Mouse (Mus musculus): ENCODE data around the gene Morn1. TPM values are rescaled to one million over a fixed set of nuclear protein-coding genes. Genes with fewer than 3 reads are reported as not detected.
A peak's percentile ranks its signal among the peaks of the same experiment; 100 is the strongest.

Gene Morn1
- polyA plus RNA-seq, 1 experiment from 2014 or later = 10.7 TPM

DNA sequence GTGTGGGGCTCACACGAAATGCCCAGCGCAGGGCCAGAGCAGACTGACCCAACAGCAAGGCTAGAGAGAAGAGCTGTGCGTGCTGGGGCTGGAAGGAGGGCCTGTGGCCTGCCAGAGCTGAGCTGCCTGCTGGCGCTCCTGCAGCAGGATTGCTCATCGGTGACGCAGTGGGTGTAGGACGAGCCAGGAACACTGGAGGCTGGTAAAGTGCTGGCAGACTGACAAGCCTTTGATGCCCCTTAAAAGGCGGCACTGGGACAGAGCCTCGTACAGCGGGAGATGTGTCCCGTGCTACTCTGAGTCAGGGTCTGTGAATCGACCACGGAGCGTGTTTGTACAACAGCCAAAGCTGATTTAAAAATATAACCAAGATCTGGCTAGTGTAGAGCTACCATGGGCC lies 43.6 kb downstream of the Morn1 start:
- H3K9me3 ChIP-seq (ENCODE audit: control insufficient read depth, low read length) = no peaks in the 10 kb centered on the region
- peak; percentile 88 for ATAC-seq
- no peak overlapping the region for H3K4me2 ChIP-seq (ENCODE audit: low read length)
- H3K4me1 ChIP-seq (replicated peaks; ENCODE audit: control insufficient read depth, insufficient read depth, low read length) = peaks cover 40% of the 10 kb centered on the region
- no peaks in the 10 kb centered on the region for H3K27me3 ChIP-seq (replicated peaks; ENCODE audit: control insufficient read depth, insufficient read depth, low read length)
- WGBS = 27% methylated on average over 14 of the region's 14 CpGs
- H3K36me3 ChIP-seq (ENCODE audit: control insufficient read depth, insufficient read depth) = no peaks in the 10 kb centered on the region
- no peak overlapping the region for H3K4me3 ChIP-seq (replicated peaks; ENCODE audit: low read length)
- peak overlapping the region; percentile 60 for H3K27ac ChIP-seq (ENCODE audit: low read length)
- peak overlapping the region; percentile 18 for H3K9ac ChIP-seq (replicated peaks; ENCODE audit: low read depth, low read length)

- no peaks in the 10 kb centered on the region for H3K9me3 ChIP-seq (ENCODE audit: control insufficient read depth, low read length)
- H3K9ac ChIP-seq (replicated peaks; ENCODE audit: low read depth, low read length) = no peak overlapping the region; the same call in 1 of the 2 replicates
- H3K4me2 ChIP-seq (ENCODE audit: low read length) = no peak overlapping the region
- no peaks in the 10 kb centered on the region for H3K36me3 ChIP-seq (ENCODE audit: control insufficient read depth, insufficient read depth)
- WGBS = 71% methylated on average over 7 of the region's 7 CpGs
- H3K4me3 ChIP-seq (replicated peaks; ENCODE audit: low read length) = no peak overlapping the region
- H3K27me3 ChIP-seq (replicated peaks; ENCODE audit: control insufficient read depth, insufficient read depth, low read length) = no peaks in the 10 kb centered on the region
- peak overlapping the region; percentile 60 for H3K27ac ChIP-seq (ENCODE audit: low read length)
- no peak for ATAC-seq
- H3K4me1 ChIP-seq (replicated peaks; ENCODE audit: control insufficient read depth, insufficient read depth, low read length) = peaks cover 40% of the 10 kb centered on the region
These were observed 44.2 kb downstream of the Morn1 start for GRCm38 (mm10) chr4:155130616-155131015.

DNA sequence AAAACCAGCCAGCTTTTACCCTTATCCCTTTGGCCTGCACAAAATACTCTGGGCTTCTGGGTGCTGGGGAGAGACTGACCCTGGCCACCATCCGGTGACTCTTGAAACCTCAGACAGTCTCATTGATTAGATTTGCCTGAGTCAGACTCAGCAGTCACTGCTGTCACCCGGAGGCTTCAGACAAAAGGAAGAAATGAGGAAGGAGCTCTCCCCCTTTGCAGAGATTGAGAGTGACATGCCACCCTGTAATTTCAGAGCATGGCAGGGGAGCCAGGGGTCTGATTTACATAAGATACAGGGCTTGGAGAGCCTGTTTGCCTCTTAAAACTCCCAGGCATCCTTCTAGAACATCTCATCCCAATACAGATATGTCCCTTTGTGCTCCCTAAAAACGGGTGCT lies 46.8 kb downstream of the Morn1 start:
- ATAC-seq = no peak
- no peak overlapping the region for H3K4me2 ChIP-seq (ENCODE audit: low read length)
- no peaks in the 10 kb centered on the region for H3K36me3 ChIP-seq (ENCODE audit: control insufficient read depth, insufficient read depth)
- WGBS = 41% methylated on average over 3 of the region's 3 CpGs
- H3K9ac ChIP-seq (replicated peaks; ENCODE audit: low read depth, low read length) = peak overlapping the region; percentile 10; the same call in 1 of the 2 replicates
- no peaks in the 10 kb centered on the region for H3K27me3 ChIP-seq (replicated peaks; ENCODE audit: control insufficient read depth, insufficient read depth, low read length)
- no peaks in the 10 kb centered on the region for H3K9me3 ChIP-seq (ENCODE audit: control insufficient read depth, low read length)
- H3K27ac ChIP-seq (ENCODE audit: low read length) = peak overlapping the region; percentile 68
- H3K4me1 ChIP-seq (replicated peaks; ENCODE audit: control insufficient read depth, insufficient read depth, low read length) = peaks cover 40% of the 10 kb centered on the region
- H3K4me3 ChIP-seq (replicated peaks; ENCODE audit: low read length) = no peak overlapping the region

GRCm38 (mm10) chr4:155133658-155134417 lies 47.5 kb downstream of the Morn1 start:
- Histone ChIP-seq H3K9me3 (ENCODE audit: control insufficient read depth, low read length) (no peaks in the 10 kb centered on the region), H3K4me3 (replicated peaks; ENCODE audit: low read length) (no peak overlapping the region), H3K4me1 (replicated peaks; ENCODE audit: control insufficient read depth, insufficient read depth, low read length) (peaks cover 40% of the 10 kb centered on the region), H3K27ac (ENCODE audit: low read length) (peak overlapping the region; percentile 68), H3K9ac (replicated peaks; ENCODE audit: low read depth, low read length) (0 out of 2 replicates have a peak overlapping the region, but pooled peaks have one; percentile 10), H3K4me2 (ENCODE audit: low read length) (no peak overlapping the region), H3K27me3 (replicated peaks; ENCODE audit: control insufficient read depth, insufficient read depth, low read length) (no peaks in the 10 kb centered on the region), H3K36me3 (ENCODE audit: control insufficient read depth, insufficient read depth) (no peaks in the 10 kb centered on the region)
- no peak for ATAC-seq
- 38% methylated on average over 20 of the region's 20 CpGs for WGBS

GRCm38 (mm10) chr4:155134686-155135172 lies 48.4 kb downstream of the Morn1 start:
- H3K27ac ChIP-seq (ENCODE audit: low read length) = no peak overlapping the region

GRCm38 (mm10) chr4:155135909-155136585 lies 49.7 kb downstream of the Morn1 start:
- Histone ChIP-seq H3K9ac (replicated peaks; ENCODE audit: low read depth, low read length) (no peak overlapping the region), H3K4me2 (ENCODE audit: low read length) (no peak overlapping the region), H3K4me3 (replicated peaks; ENCODE audit: low read length) (no peak overlapping the region), H3K27ac (ENCODE audit: low read length) (no peak overlapping the region), H3K36me3 (ENCODE audit: control insufficient read depth, insufficient read depth) (no peaks in the 10 kb centered on the region), H3K4me1 (replicated peaks; ENCODE audit: control insufficient read depth, insufficient read depth, low read length) (peaks cover 22% of the 10 kb centered on the region), H3K27me3 (replicated peaks; ENCODE audit: control insufficient read depth, insufficient read depth, low read length) (no peaks in the 10 kb centered on the region), H3K9me3 (ENCODE audit: control insufficient read depth, low read length) (no peaks in the 10 kb centered on the region)
- 48% methylated on average over 5 of the region's 5 CpGs for WGBS
- ATAC-seq = no peak

More at GRCm38 (mm10) chr4:155134686-155135172, 48.4 kb downstream of the Morn1 start:
- no peaks in the 10 kb centered on the region for H3K36me3 ChIP-seq (ENCODE audit: control insufficient read depth, insufficient read depth)
- no peaks in the 10 kb centered on the region for H3K27me3 ChIP-seq (replicated peaks; ENCODE audit: control insufficient read depth, insufficient read depth, low read length)
- H3K9ac ChIP-seq (replicated peaks; ENCODE audit: low read depth, low read length) = no peak overlapping the region
- H3K4me1 ChIP-seq (replicated peaks; ENCODE audit: control insufficient read depth, insufficient read depth, low read length) = peaks cover 33% of the 10 kb centered on the region
- H3K4me3 ChIP-seq (replicated peaks; ENCODE audit: low read length) = no peak overlapping the region
- WGBS = 82% methylated on average over 7 of the region's 7 CpGs
- H3K4me2 ChIP-seq (ENCODE audit: low read length) = no peak overlapping the region
- no peaks in the 10 kb centered on the region for H3K9me3 ChIP-seq (ENCODE audit: control insufficient read depth, low read length)
- ATAC-seq = no peak

DNA sequence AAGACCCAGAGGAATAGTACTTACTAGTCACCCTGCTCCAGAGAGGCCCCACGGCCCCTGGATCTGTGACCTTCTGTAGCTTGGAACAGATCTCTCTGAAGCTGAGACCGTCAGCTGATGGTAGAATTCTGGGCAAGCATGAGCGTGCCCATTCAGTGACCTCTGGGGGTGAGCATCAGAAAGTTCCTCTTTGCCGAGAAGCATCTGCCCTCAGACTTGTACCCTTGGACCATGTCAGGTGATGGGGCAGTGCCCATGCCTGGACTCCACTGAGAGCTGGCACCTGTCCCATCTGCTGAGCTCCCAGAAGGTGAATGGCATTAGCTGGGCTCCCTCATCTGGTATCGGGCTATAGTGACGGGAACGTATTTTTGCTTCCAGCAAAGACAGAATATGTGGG lies 51.5 kb downstream of the Morn1 start:
- ATAC-seq = no peak
- Histone ChIP-seq H3K36me3 (ENCODE audit: control insufficient read depth, insufficient read depth) (no peaks in the 10 kb centered on the region), H3K4me1 (replicated peaks; ENCODE audit: control insufficient read depth, insufficient read depth, low read length) (peaks cover 22% of the 10 kb centered on the region), H3K27ac (ENCODE audit: low read length) (no peak overlapping the region), H3K4me2 (ENCODE audit: low read length) (no peak overlapping the region), H3K9me3 (ENCODE audit: control insufficient read depth, low read length) (no peaks in the 10 kb centered on the region), H3K27me3 (replicated peaks; ENCODE audit: control insufficient read depth, insufficient read depth, low read length) (no peaks in the 10 kb centered on the region), H3K9ac (replicated peaks; ENCODE audit: low read depth, low read length) (no peak overlapping the region), H3K4me3 (replicated peaks; ENCODE audit: low read length) (no peak overlapping the region)
- 85% methylated on average over 7 of the region's 7 CpGs for WGBS

DNA sequence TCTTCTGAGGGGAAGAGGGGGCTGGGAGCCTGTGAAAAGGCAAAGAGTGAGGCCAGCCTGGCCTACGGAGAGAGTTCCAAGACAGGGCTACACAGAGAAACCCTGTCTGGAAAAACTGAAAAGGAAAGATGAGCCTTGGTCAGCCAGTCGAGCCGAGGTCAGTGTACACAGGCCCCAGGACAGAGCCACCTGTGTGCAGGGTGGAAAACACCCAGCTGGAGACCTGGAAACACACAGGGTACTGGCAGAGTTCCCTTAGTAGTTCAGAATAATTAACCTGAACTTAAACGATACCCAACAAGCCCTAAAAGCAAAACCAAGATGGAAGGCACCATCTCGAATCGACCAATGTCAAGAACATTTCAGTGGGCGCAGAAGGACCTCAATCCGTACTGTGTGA lies 52.1 kb downstream of the Morn1 start:
- no peaks in the 10 kb centered on the region for H3K36me3 ChIP-seq (ENCODE audit: control insufficient read depth, insufficient read depth)
- peaks cover 19% of the 10 kb centered on the region for H3K4me1 ChIP-seq (replicated peaks; ENCODE audit: control insufficient read depth, insufficient read depth, low read length)
- no peaks in the 10 kb centered on the region for H3K9me3 ChIP-seq (ENCODE audit: control insufficient read depth, low read length)
- H3K9ac ChIP-seq (replicated peaks; ENCODE audit: low read depth, low read length) = no peak overlapping the region
- WGBS = 81% methylated on average over 8 of the region's 8 CpGs
- ATAC-seq = no peak
- H3K4me2 ChIP-seq (ENCODE audit: low read length) = no peak overlapping the region
- H3K4me3 ChIP-seq (replicated peaks; ENCODE audit: low read length) = no peak overlapping the region
- H3K27me3 ChIP-seq (replicated peaks; ENCODE audit: control insufficient read depth, insufficient read depth, low read length) = no peaks in the 10 kb centered on the region
- H3K27ac ChIP-seq (ENCODE audit: low read length) = no peak overlapping the region

- no peak overlapping the region for H3K27ac ChIP-seq (ENCODE audit: low read length)
- 83% methylated on average over 12 of the region's 12 CpGs for WGBS
- H3K27me3 ChIP-seq (replicated peaks; ENCODE audit: control insufficient read depth, insufficient read depth, low read length) = no peaks in the 10 kb centered on the region
- H3K4me3 ChIP-seq (replicated peaks; ENCODE audit: low read length) = no peak overlapping the region
- no peak overlapping the region for H3K9ac ChIP-seq (replicated peaks; ENCODE audit: low read depth, low read length)
- H3K9me3 ChIP-seq (ENCODE audit: control insufficient read depth, low read length) = no peaks in the 10 kb centered on the region
- no peak overlapping the region for H3K4me2 ChIP-seq (ENCODE audit: low read length)
- no peak for ATAC-seq
- no peaks in the 10 kb centered on the region for H3K36me3 ChIP-seq (ENCODE audit: control insufficient read depth, insufficient read depth)
- H3K4me1 ChIP-seq (replicated peaks; ENCODE audit: control insufficient read depth, insufficient read depth, low read length) = peaks cover 19% of the 10 kb centered on the region
These were observed 53.1 kb downstream of the Morn1 start for GRCm38 (mm10) chr4:155139281-155140045.
